Mouse (Mus musculus) MEL (cell line): ENCODE data around the gene Olfr1228. TPM values are rescaled to one million over a fixed set of nuclear protein-coding genes. Genes with fewer than 3 reads are reported as not detected.

Source experiments
- DNase-seq: peaks from one replicate; pipeline ENCODE4 v3.0.0; 2011; ENCODE audit warnings: low read depth, low spot score
- H3K27ac ChIP-seq: 2 replicates; pipeline ENCODE4 v1.5.1; 2012; ENCODE audit warnings: low read depth, mild to moderate bottlenecking, control low read depth, low read length, moderate library complexity; ENCODE audit not compliant: control insufficient read depth
- H3K27me3 ChIP-seq, 2 experiments: fragments of 150-350 bp in 1 of 2; sonication (generic) in 1 of 2; 2 replicates each; pipeline ENCODE4 v1.6.1; 2012; ENCODE audit warnings: low read length in 2 of 2, mild to moderate bottlenecking in 2 of 2, improper control_type of control experiment in 1 of 2, moderate library complexity in 1 of 2; ENCODE audit not compliant: insufficient read depth in 2 of 2, control insufficient read depth in 1 of 2
- H3K36me3 ChIP-seq, 2 experiments: 2 replicates each; pipeline ENCODE4 v1.6.1; 2012 to 2014; ENCODE audit warnings: low read length in 2 of 2, improper control_type of control experiment in 1 of 2, inconsistent platforms in 1 of 2, mild to moderate bottlenecking in 1 of 2; ENCODE audit not compliant: insufficient read depth in 2 of 2, control insufficient read depth in 1 of 2
- H3K4me1 ChIP-seq, 2 experiments: fragments of 150-350 bp in 1 of 2; sonication (generic) in 1 of 2; 2 replicates each; pipeline ENCODE4 v1.6.1; 2012; ENCODE audit warnings: low read length in 2 of 2, improper control_type of control experiment in 1 of 2, mild to moderate bottlenecking in 1 of 2; ENCODE audit not compliant: insufficient read depth in 2 of 2, control insufficient read depth in 1 of 2
- H3K4me3 ChIP-seq, 2 experiments: fragments of 150-350 bp in 1 of 2; sonication (generic) in 1 of 2; 2 replicates each; pipeline ENCODE4 v1.5.1; 2012; ENCODE audit warnings: low read depth in 2 of 2, low read length in 2 of 2, mild to moderate bottlenecking in 2 of 2, moderate library complexity in 2 of 2, control low read depth in 1 of 2, improper control_type of control experiment in 1 of 2; ENCODE audit not compliant: control insufficient read depth in 1 of 2, insufficient read depth in 1 of 2
- H3K79me2 ChIP-seq: 2 replicates; pipeline ENCODE4 v1.6.1; 2012; ENCODE audit warnings: mild to moderate bottlenecking, low read length, moderate library complexity; ENCODE audit not compliant: control insufficient read depth, poor library complexity, insufficient read depth
- H3K9ac ChIP-seq: 2 replicates; pipeline ENCODE4 v1.6.1; 2012; ENCODE audit warnings: low read depth, mild to moderate bottlenecking, control low read depth, low read length, moderate library complexity; ENCODE audit not compliant: control insufficient read depth, poor library complexity, severe bottlenecking
- H3K9me3 ChIP-seq: fragments of 150-350 bp; sonication (generic); replicated peaks from 2 replicates; pipeline ENCODE4 v1.6.1; 2012; ENCODE audit warnings: mild to moderate bottlenecking, low read length, improper control_type of control experiment, moderate library complexity; ENCODE audit not compliant: insufficient read depth
- CHD1 ChIP-seq: IDR thresholded peaks from 2 replicates; pipeline ENCODE4 v1.6.1; 2012; ENCODE audit warnings: low read depth, mild to moderate bottlenecking, inconsistent platforms, low read length, improper control_type of control experiment
- MAZ ChIP-seq: IDR thresholded peaks from 2 replicates; pipeline ENCODE4 v1.6.1; 2012; ENCODE audit warnings: low read depth, mild to moderate bottlenecking, inconsistent platforms, low read length, improper control_type of control experiment
- SIN3A ChIP-seq: IDR thresholded peaks from 2 replicates; pipeline ENCODE4 v1.6.1; 2012; ENCODE audit warnings: low read length, improper control_type of control experiment, inconsistent platforms
- TBP ChIP-seq: IDR thresholded peaks from 2 replicates; pipeline ENCODE4 v1.8.0; 2011; ENCODE audit warnings: low read depth, low read length, improper control_type of control experiment
- UBTF ChIP-seq: IDR thresholded peaks from 2 replicates; pipeline ENCODE4 v1.6.1; 2012; ENCODE audit warnings: low read depth, mild to moderate bottlenecking, inconsistent platforms, low read length, improper control_type of control experiment, moderate library complexity, borderline replicate concordance; ENCODE audit not compliant: insufficient read depth
- USF1 ChIP-seq: IDR thresholded peaks from 2 replicates; pipeline ENCODE4 v1.6.1; 2014; ENCODE audit warnings: low read depth, mild to moderate bottlenecking, inconsistent platforms, low read length, improper control_type of control experiment, moderate library complexity
- ZMIZ1 ChIP-seq: IDR thresholded peaks from 2 replicates; pipeline ENCODE4 v1.6.1; 2012; ENCODE audit warnings: low read depth, mild to moderate bottlenecking, inconsistent platforms, low read length, improper control_type of control experiment, moderate library complexity
- ZNF384 ChIP-seq: IDR thresholded peaks from 2 replicates; pipeline ENCODE4 v1.6.1; 2012; ENCODE audit warnings: low read depth, mild to moderate bottlenecking, inconsistent platforms, low read length, improper control_type of control experiment
- polyA plus RNA-seq, 2 experiments: library from polyadenylated mRNA; stranded (reverse) in 1 of 2; unstranded in 1 of 2; fragments of >175 nt in 1 of 2; fragments of >200 nt in 1 of 2; gene quantifications; 2 replicates each; pipeline versions ENCODE4 v1.2.1 to v1.2.4; 2012; ENCODE audit warnings: low replicate concordance in 2 of 2, low read depth in 1 of 2; ENCODE audit not compliant: insufficient read length in 2 of 2, insufficient read depth in 1 of 2, missing spikeins in 1 of 2
- total RNA-seq: library from RNA; depleted of rRNA; stranded (reverse); fragments of 300-350 nt; gene quantifications from 2 replicates; pipeline ENCODE4 v1.2.3, GENCODE M21; 2012; rRNA removed

Olfr1228 gene
- total and polyA plus RNA-seq, 3 experiments, result not detected

DNA sequence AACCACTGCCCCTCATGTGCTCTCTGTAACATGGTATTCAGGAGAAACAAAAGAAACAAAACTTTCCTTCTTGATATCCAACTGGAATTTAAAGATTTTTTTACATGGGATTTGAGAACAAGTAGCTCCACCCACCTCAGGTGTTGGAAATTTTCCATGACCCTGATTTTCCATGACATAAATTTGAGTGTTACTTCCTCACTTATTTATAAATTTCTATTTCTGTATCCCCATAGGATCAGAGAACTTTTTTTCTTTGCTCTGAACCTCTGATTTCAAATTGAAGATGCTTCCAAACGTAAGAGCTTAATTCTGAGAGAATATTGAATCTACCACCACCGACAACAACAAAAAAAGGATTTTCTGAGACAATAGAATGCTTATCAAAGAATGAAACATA, 34.1 kb upstream of the Olfr1228 start, which contains the start of gene Olfr1229:
Gene Olfr1229, minus strand, starts transcription at position 101 of the 400 bp plus-strand sequence.
- Histone ChIP-seq H3K4me3 (no peak within 1 kb of the TSS), H3K9ac (no peak within 1 kb of the TSS), H3K4me1 (no peaks in the 10 kb centered on the region), H3K27ac (no peak within 1 kb of the TSS), H3K36me3 (no peaks in the 10 kb centered on the region), H3K27me3 (no peaks in the 10 kb centered on the region), H3K79me2 (no peaks in the 10 kb centered on the region), H3K9me3 (no peaks in the 10 kb centered on the region)
- TF ChIP-seq TBP, result no peak
- DNase-seq, result no peak

GRCm38 (mm10) chr2:89199948-89200347, 53.9 kb downstream of the Olfr1228 start, which contains the start of gene Olfr1226:
TSS of gene Olfr1226 (minus strand) at chr2:89200048.
- Histone ChIP-seq H3K27me3 (no peaks in the 10 kb centered on the region), H3K36me3 (peaks cover 0 to 5% of the 10 kb centered on the region in 2 experiments; a peak in 2 of 4 replicates), H3K9me3 (no peaks in the 10 kb centered on the region), H3K9ac (no peak within 1 kb of the TSS), H3K27ac (no peak within 1 kb of the TSS), H3K79me2 (no peaks in the 10 kb centered on the region), H3K4me3 (no peak within 1 kb of the TSS), H3K4me1 (no peaks in the 10 kb centered on the region; a peak in 1 of 4 replicates)
- no peak for TF ChIP-seq SIN3A
- TF ChIP-seq ZNF384, result no peak
- TF ChIP-seq TBP, result no peak
- no peak for TF ChIP-seq CHD1
- TF ChIP-seq UBTF, result no peak
- no peak for TF ChIP-seq ZMIZ1
- no peak for TF ChIP-seq MAZ
- TF ChIP-seq USF1, result no peak
- DNase-seq, result no peak

Other genes starting within 250 kb of the Olfr1228 start
- not detected in 2 replicates for gene Olfr1215, start 247.1 kb downstream of the Olfr1228 start, total RNA-seq
- gene Olfr1215, start 247.1 kb downstream of the Olfr1228 start, polyA plus RNA-seq, result not detected
- not detected in 2 replicates for gene Olfr1216, start 235.7 kb downstream of the Olfr1228 start, total RNA-seq
- gene Olfr1216, start 235.7 kb downstream of the Olfr1228 start, polyA plus RNA-seq, result not detected
- not detected in 2 replicates for gene Olfr1217, start 222.0 kb downstream of the Olfr1228 start, total RNA-seq
- under 1 TPM in 1 of 2 experiments, not detected in 1; 0.03 TPM for gene Olfr1217, start 222.0 kb downstream of the Olfr1228 start, polyA plus RNA-seq
- gene Olfr1218, start 192.9 kb downstream of the Olfr1228 start, total RNA-seq, result not detected in 2 replicates
- gene Olfr1218, start 192.9 kb downstream of the Olfr1228 start, polyA plus RNA-seq, result not detected
- not detected in 2 replicates for gene Olfr1219, start 170.5 kb downstream of the Olfr1228 start, total RNA-seq
- not detected for gene Olfr1219, start 170.5 kb downstream of the Olfr1228 start, polyA plus RNA-seq
- not detected in 2 replicates for gene Olfr1220, start 147.2 kb downstream of the Olfr1228 start, total RNA-seq
- not detected for gene Olfr1220, start 147.2 kb downstream of the Olfr1228 start, polyA plus RNA-seq
- gene Olfr1221, start 136.8 kb downstream of the Olfr1228 start, total RNA-seq, result not detected in 2 replicates
- not detected for gene Olfr1221, start 136.8 kb downstream of the Olfr1228 start, polyA plus RNA-seq
- gene Olfr1222, start 121.0 kb downstream of the Olfr1228 start, total RNA-seq, result not detected in 2 replicates
- gene Olfr1222, start 121.0 kb downstream of the Olfr1228 start, polyA plus RNA-seq, result not detected
- not detected in 2 replicates for gene Olfr1223, start 102.5 kb downstream of the Olfr1228 start, total RNA-seq
- not detected for gene Olfr1223, start 102.5 kb downstream of the Olfr1228 start, polyA plus RNA-seq
- gene Olfr1224-ps1, start 90.0 kb downstream of the Olfr1228 start, total RNA-seq, result not detected in 2 replicates
- not detected for gene Olfr1224-ps1, start 90.0 kb downstream of the Olfr1228 start, polyA plus RNA-seq
- not detected in 2 replicates for gene Olfr1225, start 79.4 kb downstream of the Olfr1228 start, total RNA-seq
- not detected for gene Olfr1225, start 79.4 kb downstream of the Olfr1228 start, polyA plus RNA-seq
- not detected in 2 replicates for gene Olfr1226, start 54.0 kb downstream of the Olfr1228 start, total RNA-seq
- not detected for gene Olfr1226, start 54.0 kb downstream of the Olfr1228 start, polyA plus RNA-seq
- gene Olfr1229, start 34.0 kb upstream of the Olfr1228 start, total RNA-seq, result not detected in 2 replicates
- not detected for gene Olfr1229, start 34.0 kb upstream of the Olfr1228 start, polyA plus RNA-seq
- not detected in 2 replicates for gene Olfr1230, start 43.2 kb upstream of the Olfr1228 start, total RNA-seq
- gene Olfr1230, start 43.2 kb upstream of the Olfr1228 start, polyA plus RNA-seq, result not detected
- gene Olfr1231, start 53.0 kb upstream of the Olfr1228 start, total RNA-seq, result not detected in 2 replicates
- not detected for gene Olfr1231, start 53.0 kb upstream of the Olfr1228 start, polyA plus RNA-seq
- not detected in 2 replicates for gene Olfr1232, start 75.6 kb upstream of the Olfr1228 start, total RNA-seq
- gene Olfr1232, start 75.6 kb upstream of the Olfr1228 start, polyA plus RNA-seq, result not detected
- not detected in 2 replicates for gene Olfr1233, start 88.3 kb upstream of the Olfr1228 start, total RNA-seq
- gene Olfr1233, start 88.3 kb upstream of the Olfr1228 start, polyA plus RNA-seq, result not detected
- gene Olfr1234, start 110.8 kb upstream of the Olfr1228 start, total RNA-seq, result not detected in 2 replicates
- not detected for gene Olfr1234, start 110.8 kb upstream of the Olfr1228 start, polyA plus RNA-seq
- gene Olfr1238, start 155.6 kb upstream of the Olfr1228 start, total RNA-seq, result not detected in 2 replicates
- gene Olfr1238, start 155.6 kb upstream of the Olfr1228 start, polyA plus RNA-seq, result under 1 TPM in 1 of 2 experiments, not detected in 1; 0.01 TPM
- not detected in 2 replicates for gene Olfr1239, start 166.3 kb upstream of the Olfr1228 start, total RNA-seq
- gene Olfr1239, start 166.3 kb upstream of the Olfr1228 start, polyA plus RNA-seq, result not detected
- not detected in 2 replicates for gene Olfr1240, start 188.9 kb upstream of the Olfr1228 start, total RNA-seq
- gene Olfr1240, start 188.9 kb upstream of the Olfr1228 start, polyA plus RNA-seq, result not detected
- not detected in 2 replicates for gene Olfr1241, start 233.1 kb upstream of the Olfr1228 start, total RNA-seq
- not detected for gene Olfr1241, start 233.1 kb upstream of the Olfr1228 start, polyA plus RNA-seq
- gene Olfr1242, start 244.3 kb upstream of the Olfr1228 start, total RNA-seq, result not detected in 2 replicates
- gene Olfr1242, start 244.3 kb upstream of the Olfr1228 start, polyA plus RNA-seq, result not detected